Mouse (Mus musculus) cerebellum, adult 11-12 months (tissue): ENCODE data around the gene Magi1.
A peak's percentile ranks its signal among the peaks of the same experiment; 100 is the strongest.

Experiments
- DNase-seq: peaks from one replicate; pipeline ENCODE4 v3.0.0; 2022

The Magi1 gene

GRCm38 (mm10) chr6:94199696-94200095 lies 84.0 kb downstream of the Magi1 start:
- no peak for DNase-seq

- DNase-seq, result no peak
These were observed 85.9 kb downstream of the Magi1 start for GRCm38 (mm10) chr6:94197831-94198230.

- no peak for DNase-seq
These were observed 88.3 kb downstream of the Magi1 start for GRCm38 (mm10) chr6:94195303-94195911.

GRCm38 (mm10) chr6:94190830-94191229 lies 92.9 kb downstream of the Magi1 start:
- DNase-seq, result no peak

GRCm38 (mm10) chr6:94189379-94189778 lies 94.3 kb downstream of the Magi1 start:
- DNase-seq, result no peak

- no peak for DNase-seq
These were observed 96.9 kb downstream of the Magi1 start for GRCm38 (mm10) chr6:94186628-94187319.

GRCm38 (mm10) chr6:94184268-94184667 lies 99.4 kb downstream of the Magi1 start:
- no peak for DNase-seq

- peak; percentile 50 for DNase-seq
These were observed 100.3 kb downstream of the Magi1 start for GRCm38 (mm10) chr6:94183354-94183851.

- DNase-seq, result no peak
These were observed 102.0 kb downstream of the Magi1 start for GRCm38 (mm10) chr6:94181673-94182255.

- DNase-seq, result no peak
These were observed 103.2 kb downstream of the Magi1 start for GRCm38 (mm10) chr6:94180331-94181150.

- no peak for DNase-seq
These were observed 106.2 kb downstream of the Magi1 start for GRCm38 (mm10) chr6:94177559-94177958.

GRCm38 (mm10) chr6:94176705-94177104 lies 107.0 kb downstream of the Magi1 start:
- no peak for DNase-seq

- DNase-seq, result no peak
These were observed 112.5 kb downstream of the Magi1 start for GRCm38 (mm10) chr6:94171250-94171649.

GRCm38 (mm10) chr6:94169581-94170194 lies 114.0 kb downstream of the Magi1 start:
- DNase-seq, result no peak

- DNase-seq, result no peak
These were observed 117.8 kb downstream of the Magi1 start for GRCm38 (mm10) chr6:94165951-94166350.

GRCm38 (mm10) chr6:94164753-94165536 lies 118.8 kb downstream of the Magi1 start:
- DNase-seq, result no peak

- no peak for DNase-seq
These were observed 120.3 kb downstream of the Magi1 start for GRCm38 (mm10) chr6:94163325-94163995.

- no peak for DNase-seq
These were observed 120.8 kb downstream of the Magi1 start for GRCm38 (mm10) chr6:94162918-94163317.

GRCm38 (mm10) chr6:94159256-94159655 lies 124.5 kb downstream of the Magi1 start:
- DNase-seq, result no peak

GRCm38 (mm10) chr6:94158119-94158848 lies 125.4 kb downstream of the Magi1 start:
- DNase-seq, result no peak

- DNase-seq, result no peak
These were observed 127.7 kb downstream of the Magi1 start for GRCm38 (mm10) chr6:94155996-94156395.
